Mouse (Mus musculus) testis, adult 10 weeks (tissue): ENCODE results near the gene Fbxo30. TPM values are rescaled to one million over a fixed set of nuclear protein-coding genes. Genes with fewer than 3 reads are reported as not detected.

Experiments used
- polyA plus RNA-seq: library from polyadenylated mRNA; stranded (reverse); fragments of 350-450 nt; fragmentation: Illumina TruSeq; extraction: RNeasy Lipid Tissue Mini Kit (QIAGEN cat#74804); gene quantifications from one replicate; pipeline ENCODE4 v1.2.3, GENCODE M21; 2014; ENCODE audit warnings: low read depth, low replicate concordance

The Fbxo30 gene
- polyA plus RNA-seq = 469 TPM

DNA sequence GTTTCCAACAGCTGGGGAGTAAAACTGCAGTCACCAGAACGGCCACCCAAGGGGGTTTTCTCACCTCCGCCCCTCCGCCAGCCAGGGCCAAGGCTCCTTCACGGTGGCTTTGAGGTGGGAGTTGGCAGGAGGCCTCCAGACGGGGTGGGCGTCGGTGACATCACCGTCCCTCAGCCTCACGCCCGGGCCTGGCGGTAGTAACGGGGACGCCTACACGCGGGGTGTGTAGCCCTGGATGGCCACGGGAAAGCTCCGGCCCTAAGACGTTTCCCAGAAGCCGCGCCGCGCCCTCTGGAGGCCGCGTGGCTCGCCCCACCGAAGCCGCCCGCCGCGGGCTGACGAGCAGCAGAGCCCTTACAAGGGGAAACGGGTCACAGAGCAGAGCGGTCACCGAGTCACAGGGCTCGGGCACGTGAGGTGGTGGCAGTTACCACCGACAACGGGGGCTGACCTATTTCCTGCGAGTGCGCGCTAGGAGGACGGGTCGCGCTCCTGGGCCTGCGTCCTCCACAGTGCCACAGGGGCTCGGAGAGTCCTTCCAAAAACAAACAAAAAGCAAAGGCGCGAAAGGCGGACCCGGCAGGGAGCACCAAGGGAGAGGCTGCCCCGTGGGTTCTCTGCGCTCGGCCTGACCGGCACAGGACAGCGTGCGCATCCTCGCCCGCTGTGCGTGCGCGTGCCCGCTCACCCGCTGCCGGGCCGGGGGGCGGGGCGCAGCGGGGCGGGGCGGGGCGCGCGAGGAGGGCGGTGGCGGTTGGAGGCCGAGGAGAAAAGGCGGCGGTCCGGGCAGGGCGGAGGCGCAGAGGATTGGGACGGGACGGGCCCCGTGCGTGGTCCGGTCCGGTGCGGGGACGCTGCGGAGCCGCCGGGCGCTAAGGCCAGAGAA, at the start of gene Fbxo30:
TSS of gene Fbxo30 (plus strand) at position 753 of the 886 bp plus-strand sequence.

DNA sequence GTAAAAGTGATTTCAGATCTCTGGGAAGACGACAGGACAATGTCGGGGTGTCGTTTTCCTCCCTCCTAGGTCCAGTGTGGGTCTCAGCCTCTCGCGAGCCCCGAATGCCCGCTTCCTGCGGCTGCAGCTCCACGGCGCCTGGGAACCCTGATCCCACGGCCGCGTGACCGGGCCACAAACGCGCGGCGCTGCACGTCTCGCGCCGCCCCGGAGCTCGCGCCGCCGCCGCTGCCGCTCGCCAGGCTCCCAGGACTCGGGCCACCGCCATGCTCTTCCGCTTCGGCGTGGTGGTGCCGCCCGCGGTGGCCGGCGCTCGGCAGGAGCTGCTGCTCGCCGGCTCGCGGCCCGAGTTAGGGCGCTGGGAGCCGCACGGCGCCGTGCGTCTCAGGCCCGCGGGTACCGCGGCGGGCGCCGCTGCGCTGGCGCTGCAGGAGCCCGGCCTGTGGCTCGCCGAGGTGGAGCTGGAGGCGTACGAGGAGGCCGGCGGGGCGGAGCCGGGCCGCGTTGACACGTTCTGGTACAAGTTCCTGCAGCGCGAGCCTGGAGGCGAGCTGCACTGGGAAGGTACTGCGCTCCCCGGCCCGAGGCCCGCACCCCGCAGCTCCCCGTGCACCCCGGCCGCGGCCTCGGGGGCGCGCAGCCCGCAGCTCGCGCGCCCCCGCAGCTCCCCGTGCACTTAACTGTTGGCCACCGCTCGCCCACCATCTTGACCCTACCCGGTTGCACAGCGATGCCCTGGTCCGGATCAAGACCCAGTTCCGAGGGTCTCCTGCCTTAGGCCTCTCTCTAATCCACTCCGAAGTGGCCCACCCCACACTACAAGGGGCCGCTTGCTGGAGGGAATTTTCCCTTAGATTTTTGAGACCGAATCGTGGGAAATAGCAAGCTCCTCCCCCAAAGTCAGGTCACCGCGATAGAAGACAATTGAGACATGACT, 62.3 kb downstream of the Fbxo30 start, which contains the start of gene Epm2a:
TSS of gene Epm2a (plus strand) at position 200 of the 937 bp plus-strand sequence.

Other genes starting within 250 kb of the Fbxo30 start
- gene Grm1, start 199.0 kb upstream of the Fbxo30 start, polyA plus RNA-seq = 15.3 TPM
- 12.8 TPM for gene Shprh, start 131.9 kb upstream of the Fbxo30 start, polyA plus RNA-seq
- gene Epm2a, start 62.1 kb downstream of the Fbxo30 start, polyA plus RNA-seq = 4.8 TPM